Mouse (Mus musculus) urinary bladder, postnatal 14 days (tissue): ENCODE data around the gene Zfp637.
A peak's percentile ranks its signal among the peaks of the same experiment; 100 is the strongest.
"Not testable (repeated sequence)": the region's sequence is repeated elsewhere in the genome, so short reads cannot be mapped to it uniquely, and the experiment has no call there.

Experiments used
- DNase-seq: peaks from one replicate; pipeline ENCODE4 v3.0.0; 2021; ENCODE audit warnings: low spot score

The Zfp637 gene

GRCm38 (mm10) chr6:117840686-117841510 is at the start of gene Zfp637:
Gene Zfp637 (plus strand): TSS chr6:117841180.
- DNase-seq = peak; percentile 93

- no peak for DNase-seq
Measured at GRCm38 (mm10) chr6:117795251-117795650, 45.7 kb upstream of the Zfp637 start.

- DNase-seq = no peak
Measured at GRCm38 (mm10) chr6:117800824-117801223, 40.2 kb upstream of the Zfp637 start.

GRCm38 (mm10) chr6:117801801-117802200 is 39.2 kb upstream of the Zfp637 start:
- DNase-seq = no peak

- DNase-seq = no peak
Measured at GRCm38 (mm10) chr6:117807756-117808155, 33.2 kb upstream of the Zfp637 start.

GRCm38 (mm10) chr6:117809816-117810215 is 31.2 kb upstream of the Zfp637 start:
- DNase-seq = no peak

- no peak for DNase-seq
Measured at GRCm38 (mm10) chr6:117810717-117811116, 30.3 kb upstream of the Zfp637 start.

- DNase-seq = no peak
Measured at GRCm38 (mm10) chr6:117811256-117811655, 29.7 kb upstream of the Zfp637 start.

GRCm38 (mm10) chr6:117814681-117815080 is 26.3 kb upstream of the Zfp637 start:
- no peak for DNase-seq

- DNase-seq = no peak
Measured at GRCm38 (mm10) chr6:117817108-117817541, 23.9 kb upstream of the Zfp637 start.

GRCm38 (mm10) chr6:117820327-117820726 is 20.7 kb upstream of the Zfp637 start:
- no peak for DNase-seq

GRCm38 (mm10) chr6:117825369-117825768 is 15.6 kb upstream of the Zfp637 start:
- peak; percentile 70 for DNase-seq

GRCm38 (mm10) chr6:117828273-117828672 is 12.7 kb upstream of the Zfp637 start:
- peak; percentile 62 for DNase-seq

GRCm38 (mm10) chr6:117841511-117841955 is 553 bp downstream of the Zfp637 start:
- DNase-seq = no peak

- DNase-seq = no peak
Measured at GRCm38 (mm10) chr6:117844597-117844996, 3.6 kb downstream of the Zfp637 start.

GRCm38 (mm10) chr6:117846671-117847070 is 5.7 kb downstream of the Zfp637 start:
- DNase-seq = not testable (repeated sequence)

GRCm38 (mm10) chr6:117847772-117848171 is 6.8 kb downstream of the Zfp637 start:
- no peak for DNase-seq

GRCm38 (mm10) chr6:117848577-117848976 is 7.6 kb downstream of the Zfp637 start:
- no peak for DNase-seq

- DNase-seq = no peak
Measured at GRCm38 (mm10) chr6:117851747-117852146, 10.8 kb downstream of the Zfp637 start.

- no peak for DNase-seq
Measured at GRCm38 (mm10) chr6:117857990-117858389, 17.0 kb downstream of the Zfp637 start.

- no peak for DNase-seq
Measured at GRCm38 (mm10) chr6:117861848-117862247, 20.9 kb downstream of the Zfp637 start, which contains the start of gene Zfp239. Gene Zfp239 (plus strand): TSS chr6:117862100.

- no peak for DNase-seq
Measured at GRCm38 (mm10) chr6:117862465-117862864, 21.5 kb downstream of the Zfp637 start.

GRCm38 (mm10) chr6:117862899-117863620 is 22.1 kb downstream of the Zfp637 start:
- DNase-seq = peak; percentile 39
